Mouse (Mus musculus): ENCODE results near the gene Clstn3.
"Not testable (repeated sequence)": the region's sequence is repeated elsewhere in the genome, so short reads cannot be mapped to it uniquely, and the experiment has no call there.

Clstn3 gene

GRCm38 (mm10) chr6:124478874-124479572, 14.4 kb upstream of the Clstn3 start:
- no peak for DNase-seq

- DNase-seq: no peak
Observed at GRCm38 (mm10) chr6:124477922-124478651, 13.5 kb upstream of the Clstn3 start.

- DNase-seq: no peak
Observed at GRCm38 (mm10) chr6:124477221-124477655, 12.6 kb upstream of the Clstn3 start.

- no peak for DNase-seq
Observed at GRCm38 (mm10) chr6:124476796-124477195, 12.2 kb upstream of the Clstn3 start.

- DNase-seq: no peak
Observed at GRCm38 (mm10) chr6:124476216-124476615, 11.6 kb upstream of the Clstn3 start.

- DNase-seq: not testable (repeated sequence)
Observed at GRCm38 (mm10) chr6:124475335-124476075, 10.9 kb upstream of the Clstn3 start.

- DNase-seq: no peak
Observed at GRCm38 (mm10) chr6:124474621-124475020, 10.0 kb upstream of the Clstn3 start.

- peak; percentile 78 for DNase-seq
Observed at GRCm38 (mm10) chr6:124472801-124473200, 8.2 kb upstream of the Clstn3 start.

- DNase-seq: not testable (repeated sequence)
Observed at GRCm38 (mm10) chr6:124471783-124472638, 7.4 kb upstream of the Clstn3 start.

- DNase-seq: no peak
Observed at GRCm38 (mm10) chr6:124471121-124471520, 6.5 kb upstream of the Clstn3 start.

GRCm38 (mm10) chr6:124465729-124466128, 1.1 kb upstream of the Clstn3 start:
- no peak for DNase-seq

- no peak for DNase-seq
Observed at GRCm38 (mm10) chr6:124465299-124465698, 705 bp upstream of the Clstn3 start.

GRCm38 (mm10) chr6:124463881-124464291, 708 bp downstream of the Clstn3 start:
- peak; percentile 40 for DNase-seq

- no peak for DNase-seq
Observed at GRCm38 (mm10) chr6:124459388-124459787, 5.2 kb downstream of the Clstn3 start.

- DNase-seq: no peak
Observed at GRCm38 (mm10) chr6:124458505-124458904, 6.1 kb downstream of the Clstn3 start.

- DNase-seq: no peak
Observed at GRCm38 (mm10) chr6:124457827-124458226, 6.8 kb downstream of the Clstn3 start.

- no peak for DNase-seq
Observed at GRCm38 (mm10) chr6:124456243-124456642, 8.4 kb downstream of the Clstn3 start.

GRCm38 (mm10) chr6:124453756-124454155, 10.8 kb downstream of the Clstn3 start:
- no peak for DNase-seq

GRCm38 (mm10) chr6:124451995-124452394, 12.6 kb downstream of the Clstn3 start:
- DNase-seq: no peak

GRCm38 (mm10) chr6:124449668-124450383, 14.8 kb downstream of the Clstn3 start:
- no peak for DNase-seq

- DNase-seq: no peak
Observed at GRCm38 (mm10) chr6:124448959-124449667, 15.5 kb downstream of the Clstn3 start.
